Mouse (Mus musculus) heart, adult 2 months (tissue): ENCODE measurements around the gene Ampd1. TPM values are rescaled to one million over a fixed set of nuclear protein-coding genes. Genes with fewer than 3 reads are reported as not detected.

Experiments
- DNase-seq, 2 experiments: peaks; one replicate each; pipeline ENCODE4 v3.0.0; 2021
- H3K27ac ChIP-seq: fragments of 200-600 bp; 2 replicates; pipeline ENCODE4 v1.8.1; 2022
- H3K27me3 ChIP-seq: fragments of 200-500 bp; 2 replicates; pipeline ENCODE4 v1.6.1; 2012; ENCODE audit warnings: mild to moderate bottlenecking, low read length, inconsistent platforms, mixed read lengths; ENCODE audit not compliant: control insufficient read depth, insufficient read depth
- H3K36me3 ChIP-seq: fragments of 200-500 bp; 2 replicates; pipeline ENCODE4 v1.6.1; 2012; ENCODE audit warnings: low read length, inconsistent platforms; ENCODE audit not compliant: control insufficient read depth, insufficient read depth
- H3K4me1 ChIP-seq: fragments of 200-500 bp; 2 replicates; pipeline ENCODE4 v1.6.1; 2011; ENCODE audit warnings: low read length; ENCODE audit not compliant: control insufficient read depth, insufficient read depth
- H3K4me3 ChIP-seq: fragments of 200-600 bp; 2 replicates; pipeline ENCODE4 v1.8.1; 2022
- H3K79me2 ChIP-seq: fragments of 200-500 bp; replicated peaks from 2 replicates; pipeline ENCODE4 v1.6.1; 2012; ENCODE audit warnings: mild to moderate bottlenecking, inconsistent platforms, low read length, moderate library complexity, mixed read lengths; ENCODE audit not compliant: control insufficient read depth, insufficient read depth
- H3K9ac ChIP-seq: fragments of 200-500 bp; 2 replicates; pipeline ENCODE4 v1.6.1; 2012; ENCODE audit warnings: low read depth, mild to moderate bottlenecking, control low read depth, inconsistent platforms, low read length, mixed read lengths
- CTCF ChIP-seq: fragments of 200-600 bp; IDR thresholded peaks from 2 replicates; pipeline ENCODE4 v1.8.1; 2022; ENCODE audit warnings: antibody characterized with exemption, mild to moderate bottlenecking, moderate library complexity
- EP300 ChIP-seq: fragments of 200-500 bp; IDR thresholded peaks from 2 replicates; pipeline ENCODE4 v1.6.1; 2011; ENCODE audit warnings: low read depth, low read length, control low read depth; ENCODE audit not compliant: insufficient read depth
- POLR2A ChIP-seq: fragments of 200-500 bp; IDR thresholded peaks from 2 replicates; pipeline ENCODE4 v1.6.1; 2011; ENCODE audit warnings: mild to moderate bottlenecking, low read depth, low read length, control low read depth; ENCODE audit not compliant: insufficient read depth
- WGBS: fragments of 180-500 bp; shearing (Covaris S2); methylation state at CpG from one replicate; pipeline ENCODE4 v1.1.7; 2018; 5-methylcytosine and 5-hydroxymethylcytosine counted together
- intact Hi-C: fragments of 180-260 bp; cut with DNase I; formaldehyde crosslinking; loops from one replicate; pipeline ENCODE4 v1.15.1; 2025
- polyA plus RNA-seq: library from polyadenylated mRNA; depleted of rRNA; stranded (reverse); fragments of >200 nt; gene quantifications from 2 replicates; pipeline ENCODE4 v1.2.3, GENCODE M21; 2012
- total RNA-seq, 2 experiments: library from RNA; stranded (reverse); gene quantifications; 2 replicates each; pipeline ENCODE4 v1.2.3; 2021

The Ampd1 gene
- total and polyA plus RNA-seq, 3 experiments, result 0.12 TPM; not detected in 2

DNA sequence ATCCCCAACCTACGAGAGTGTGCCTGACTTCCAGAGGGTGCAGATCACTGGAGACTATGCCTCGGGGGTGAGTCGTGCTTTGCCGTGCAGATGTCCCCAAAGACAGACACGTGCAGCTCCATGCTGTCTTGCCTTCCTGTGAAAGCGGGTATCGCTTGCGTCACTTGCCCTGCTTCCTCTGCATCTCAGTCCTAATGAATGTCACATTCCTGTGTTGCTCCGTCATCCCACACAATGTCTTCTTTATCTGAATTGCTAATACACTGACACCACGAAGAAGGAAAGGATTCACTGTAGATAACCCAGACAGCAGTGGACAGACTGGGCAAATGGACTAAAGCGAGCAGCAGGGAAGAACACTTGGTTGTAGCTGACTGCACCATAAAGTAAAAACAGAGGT is 7.2 kb downstream of the Ampd1 start:
- H3K4me3 ChIP-seq, result no peak overlapping the region
- H3K4me1 ChIP-seq, result no peaks in the 10 kb centered on the region
- intact Hi-C loops, result no loop called here
- TF ChIP-seq POLR2A, result no peak
- TF ChIP-seq EP300, result no peak
- no peak for TF ChIP-seq CTCF
- no peaks in the 10 kb centered on the region for H3K79me2 ChIP-seq
- WGBS, result 30% methylated on average over 11 of the region's 11 CpGs
- no peak for DNase-seq
- H3K9ac ChIP-seq, result no peak overlapping the region
- no peaks in the 10 kb centered on the region for H3K27me3 ChIP-seq
- no peaks in the 10 kb centered on the region for H3K36me3 ChIP-seq
- H3K27ac ChIP-seq, result no peak overlapping the region

DNA sequence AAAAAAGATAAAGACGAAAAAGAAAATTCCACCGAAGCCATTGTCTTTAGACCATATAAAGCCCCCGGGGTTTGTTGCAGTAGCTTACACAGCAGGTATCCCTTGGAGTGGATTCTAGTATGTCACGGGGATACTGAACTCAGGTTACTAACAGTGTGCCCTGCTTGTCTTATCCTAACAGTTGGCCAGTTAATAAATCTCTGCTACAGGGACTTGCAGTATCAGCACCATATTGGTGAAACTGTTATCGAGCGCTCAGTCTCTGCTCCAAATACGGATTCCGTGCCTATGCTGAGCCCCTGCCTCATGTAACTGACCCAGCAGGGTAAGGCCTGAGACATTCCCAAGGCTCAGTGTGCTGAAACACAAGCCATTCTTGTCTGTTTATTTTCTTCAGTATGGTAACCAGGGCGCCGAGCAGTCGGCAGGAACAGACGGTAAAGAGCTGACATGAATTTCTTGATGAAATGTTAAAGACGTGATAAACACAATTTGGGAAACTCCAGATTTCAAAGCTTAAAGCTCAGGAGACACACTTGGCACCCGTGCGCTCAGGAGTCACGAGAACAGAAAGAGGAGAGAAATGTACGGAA is 8.1 kb downstream of the Ampd1 start:
- no peak for TF ChIP-seq CTCF
- TF ChIP-seq POLR2A, result no peak
- TF ChIP-seq EP300, result no peak
- H3K27ac ChIP-seq, result no peak overlapping the region
- H3K4me1 ChIP-seq, result no peaks in the 10 kb centered on the region
- WGBS, result 86% methylated on average over 17 of the region's 17 CpGs
- H3K36me3 ChIP-seq, result no peaks in the 10 kb centered on the region
- no peak overlapping the region for H3K4me3 ChIP-seq
- intact Hi-C loops, result no loop called here
- no peaks in the 10 kb centered on the region for H3K79me2 ChIP-seq
- H3K27me3 ChIP-seq, result no peaks in the 10 kb centered on the region
- DNase-seq, result no peak
- H3K9ac ChIP-seq, result no peak overlapping the region

DNA sequence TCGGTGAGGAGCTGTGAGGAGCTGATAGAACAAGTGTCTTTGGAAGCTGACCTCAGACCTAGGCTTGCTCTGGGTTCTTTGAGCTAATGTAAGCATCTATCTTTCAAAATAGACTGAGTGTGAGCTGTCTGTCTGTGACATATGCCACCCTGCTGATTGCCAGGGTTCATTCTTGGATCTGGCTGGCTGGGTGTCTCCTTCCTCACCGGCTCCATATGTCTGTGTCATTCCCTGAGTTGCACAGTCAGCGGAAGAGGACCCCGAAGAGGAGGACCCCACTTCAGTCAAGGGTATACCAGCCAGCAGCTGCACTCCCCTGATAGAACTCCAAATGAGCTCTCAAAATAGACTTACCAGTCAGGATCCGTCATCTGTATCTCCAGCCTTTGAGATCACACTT is 8.9 kb downstream of the Ampd1 start:
- no peak overlapping the region for H3K27ac ChIP-seq
- no peak overlapping the region for H3K4me3 ChIP-seq
- intact Hi-C loops, result no loop called here
- no peaks in the 10 kb centered on the region for H3K27me3 ChIP-seq
- no peaks in the 10 kb centered on the region for H3K36me3 ChIP-seq
- no peaks in the 10 kb centered on the region for H3K79me2 ChIP-seq
- H3K4me1 ChIP-seq, result no peaks in the 10 kb centered on the region
- DNase-seq, result no peak
- no peak overlapping the region for H3K9ac ChIP-seq
- TF ChIP-seq POLR2A, result no peak
- TF ChIP-seq CTCF, result no peak
- TF ChIP-seq EP300, result no peak
- 66% methylated on average over 5 of the region's 5 CpGs for whole genome bisulfite sequencing

DNA sequence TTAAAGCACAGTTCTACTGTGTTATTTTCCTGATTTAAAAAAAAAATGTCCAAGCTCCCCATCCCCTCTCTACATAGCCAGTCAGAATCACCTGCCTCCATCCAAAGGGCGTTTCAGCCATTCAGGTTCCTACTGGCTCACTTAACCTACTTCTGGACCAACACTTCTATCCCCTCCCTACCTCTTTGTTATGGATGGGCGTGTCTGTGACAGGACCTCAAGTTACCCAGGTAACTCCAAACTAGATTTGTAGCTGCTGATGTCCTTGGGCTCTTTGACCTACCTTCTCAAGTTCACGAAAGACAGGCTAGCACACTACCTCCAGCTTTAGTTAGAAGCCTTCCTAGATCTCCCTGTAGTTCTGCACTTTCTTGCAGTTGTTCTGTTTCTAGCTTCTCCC is 12.2 kb downstream of the Ampd1 start:
- DNase-seq, result no peak
- intact Hi-C loops, result no loop called here
- Histone ChIP-seq H3K9ac (no peak overlapping the region), H3K79me2 (no peaks in the 10 kb centered on the region), H3K36me3 (no peaks in the 10 kb centered on the region), H3K4me3 (no peak overlapping the region), H3K27ac (no peak overlapping the region), H3K27me3 (no peaks in the 10 kb centered on the region), H3K4me1 (no peaks in the 10 kb centered on the region)
- no peak for TF ChIP-seq CTCF
- 75% methylated on average over 3 of the region's 3 CpGs for WGBS

DNA sequence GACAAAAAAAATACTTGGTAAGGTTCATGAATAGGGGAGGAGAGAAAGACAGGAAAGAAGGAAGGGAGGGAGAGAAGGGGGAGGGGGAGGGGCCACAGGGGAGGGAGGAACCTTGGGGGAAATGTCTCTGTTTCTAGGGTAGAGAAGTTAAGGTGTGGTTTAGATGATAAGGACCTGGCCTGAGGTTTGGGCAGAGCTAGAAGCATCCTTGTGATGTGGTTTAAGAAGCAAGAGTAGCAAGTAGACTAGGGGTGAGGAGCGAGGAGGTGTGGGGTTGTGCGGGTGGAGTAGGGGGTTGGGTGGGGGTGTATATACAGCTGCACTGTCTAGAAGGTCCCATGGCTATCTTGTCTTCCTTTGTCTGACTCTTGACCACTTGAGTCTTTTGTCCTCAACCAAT is 17.9 kb downstream of the Ampd1 start:
- TF ChIP-seq POLR2A (no peak), EP300 (no peak), CTCF (no peak)
- intact Hi-C loops, result no loop called here
- 100% methylated on average over 2 of the region's 2 CpGs for WGBS

DNA sequence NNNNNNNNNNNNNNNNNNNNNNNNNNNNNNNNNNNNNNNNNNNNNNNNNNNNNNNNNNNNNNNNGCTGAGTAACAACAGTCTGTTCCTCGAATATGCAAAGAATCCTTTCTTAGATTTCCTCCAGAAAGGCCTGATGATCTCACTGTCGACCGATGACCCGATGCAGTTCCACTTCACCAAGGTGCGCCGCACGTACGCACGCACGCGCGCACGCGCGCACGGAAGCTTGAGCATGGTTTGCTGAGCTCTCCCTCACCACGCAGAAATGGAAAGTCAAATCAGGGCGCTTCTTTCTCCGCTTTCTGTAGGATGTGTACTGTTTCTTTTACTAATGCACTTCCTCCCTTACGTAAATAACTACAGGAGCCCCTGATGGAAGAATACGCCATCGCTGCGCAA is 24.8 kb downstream of the Ampd1 start:
- Histone ChIP-seq H3K79me2 (no peaks in the 10 kb centered on the region), H3K36me3 (no peaks in the 10 kb centered on the region), H3K9ac (no peak overlapping the region), H3K27ac (no peak overlapping the region), H3K4me1 (0 out of 2 replicates have a peak, but pooled peaks cover 1% of the 10 kb centered on the region), H3K27me3 (no peaks in the 10 kb centered on the region), H3K4me3 (no peak overlapping the region)
- WGBS, result 72% methylated on average over 23 of the region's 23 CpGs
- no peak for TF ChIP-seq CTCF
- no peak for TF ChIP-seq EP300
- no peak for TF ChIP-seq POLR2A
- peak in 1 of 2 experiments; percentile 18 for DNase-seq
- intact Hi-C loops, result no loop called here

More for the DNA sequence above, 17.9 kb downstream of the Ampd1 start:
- Histone ChIP-seq H3K79me2 (no peaks in the 10 kb centered on the region), H3K9ac (no peak overlapping the region), H3K4me3 (no peak overlapping the region), H3K36me3 (no peaks in the 10 kb centered on the region), H3K27me3 (no peaks in the 10 kb centered on the region), H3K27ac (no peak overlapping the region), H3K4me1 (no peaks in the 10 kb centered on the region)
- DNase-seq, result no peak

DNA sequence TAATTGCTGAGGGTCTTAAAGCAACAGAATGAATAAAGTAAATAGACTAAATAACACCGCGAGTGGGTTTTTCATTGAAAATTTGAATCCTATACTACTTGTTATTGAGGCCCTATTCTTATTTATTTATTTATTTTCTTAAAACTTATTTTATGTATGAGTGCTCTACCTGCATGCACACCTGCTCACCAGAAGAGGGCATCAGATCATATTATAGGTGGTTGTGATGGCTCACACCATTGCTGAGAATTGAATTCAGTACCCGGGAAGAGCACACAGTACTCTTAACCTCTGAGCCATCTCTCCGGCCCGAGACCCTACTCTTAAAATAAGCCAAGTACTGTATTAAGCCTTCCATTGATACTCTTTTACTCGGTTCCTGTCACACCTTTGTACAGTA is 25.9 kb downstream of the Ampd1 start:
- DNase-seq, result no peak
- TF ChIP-seq POLR2A (no peak), CTCF (peak; percentile 64)
- no peak overlapping the region for H3K9ac ChIP-seq
- H3K79me2 ChIP-seq, result no peaks in the 10 kb centered on the region
- H3K4me1 ChIP-seq, result 0 out of 2 replicates have a peak, but pooled peaks cover 1% of the 10 kb centered on the region
- no peaks in the 10 kb centered on the region for H3K27me3 ChIP-seq
- no peaks in the 10 kb centered on the region for H3K36me3 ChIP-seq
- 84% methylated on average over 6 of the region's 6 CpGs for WGBS
- intact Hi-C loops, result no loop called here
- H3K4me3 ChIP-seq, result no peak overlapping the region
- no peak overlapping the region for H3K27ac ChIP-seq
